Mouse (Mus musculus) gastrocnemius, postnatal 36 days (tissue): ENCODE results near the gene Cd200r2. TPM values are rescaled to one million over a fixed set of nuclear protein-coding genes. Genes with fewer than 3 reads are reported as not detected.
"Not testable (repeated sequence)": the region's sequence is repeated elsewhere in the genome, so short reads cannot be mapped to it uniquely, and the experiment has no call there.

Experiments used
- DNase-seq, 2 experiments: peaks; one replicate each; pipeline ENCODE4 v3.0.0; 2022
- intact Hi-C: fragments of 180-260 bp; cut with DNase I; formaldehyde crosslinking; loops from one replicate; pipeline ENCODE4 v1.15.1; 2025
- long read RNA-seq, 2 experiments: library from polyadenylated mRNA; stranded (forward); transcript quantifications; one replicate each; pipeline ENCODE4 v2.0.0; 2021
- total RNA-seq, 2 experiments: library from RNA; stranded (reverse); gene quantifications; 2 replicates each; pipeline ENCODE4 v1.2.3; 2021

Gene Cd200r2
- total RNA-seq: not detected
- long read RNA-seq, experiment 1: 0 reads
- long read RNA-seq, experiment 2: 0 reads

DNA sequence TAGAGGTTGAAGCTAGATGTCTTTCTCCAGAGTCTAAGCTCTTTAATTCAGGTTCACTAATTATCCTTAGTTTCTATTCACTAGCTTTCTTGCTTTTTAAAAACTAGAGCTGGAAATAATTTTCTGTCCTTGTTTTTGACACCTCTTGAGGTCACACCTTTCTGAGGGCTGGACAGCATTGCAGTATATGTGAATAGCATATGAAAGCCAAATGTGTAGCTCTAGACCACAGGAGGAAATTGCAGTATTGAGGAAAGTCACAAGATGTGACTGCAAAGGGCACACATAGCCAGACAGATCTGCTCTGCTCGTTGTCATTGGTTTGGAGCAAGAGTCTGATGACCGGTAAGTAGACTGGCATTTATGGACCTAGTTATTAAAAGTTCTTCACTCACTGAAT is at the start of gene Cd200r2:
Cd200r2 (plus strand) TSS at position 301 of the 400 bp plus-strand sequence.
- intact Hi-C loops: loop anchor here (5.0 kb wide), 1 partner anchor 54 kb away; the partner anchor contains the start of gene Cd200r4
- no peak for DNase-seq

DNA sequence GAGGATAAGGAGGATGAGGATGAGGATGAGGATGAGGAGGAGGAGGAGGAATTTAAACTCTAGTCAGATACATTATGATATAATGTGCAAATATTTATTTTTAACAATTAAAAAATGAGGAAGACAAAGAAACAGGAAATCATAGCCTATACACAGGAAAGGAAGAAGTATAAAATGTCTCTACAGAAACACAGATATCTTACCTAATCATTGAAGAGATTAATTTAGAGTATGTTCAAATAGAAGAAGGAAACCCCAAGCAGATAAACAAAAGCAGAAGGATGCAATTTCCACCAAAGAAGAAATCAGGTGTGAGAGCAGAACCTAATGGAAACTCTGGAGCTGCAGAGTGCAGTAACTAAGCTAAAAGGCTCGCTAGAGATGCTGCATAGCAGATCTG is 48.9 kb upstream of the Cd200r2 start:
- no peak for DNase-seq
- intact Hi-C loops: no loop called here

DNA sequence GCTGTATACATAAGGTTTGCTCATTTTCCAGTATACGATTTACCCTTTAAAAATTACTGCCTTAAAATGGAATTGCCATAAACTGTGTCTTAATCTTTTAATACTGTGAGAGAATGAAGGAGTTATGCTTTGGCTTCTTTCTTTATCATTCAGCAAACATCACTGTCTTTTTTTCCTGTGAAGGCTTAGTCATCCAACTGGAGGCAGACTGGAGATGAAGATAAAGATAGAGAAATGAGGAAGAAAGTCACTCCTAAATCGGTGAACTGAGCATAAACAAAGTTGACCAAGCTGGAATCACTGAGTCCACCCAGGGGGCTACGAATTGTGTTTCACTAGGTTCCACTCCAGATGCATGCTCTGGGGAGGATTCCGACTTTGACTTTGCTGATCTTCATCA is 46.4 kb upstream of the Cd200r2 start:
- intact Hi-C loops: no loop called here
- DNase-seq: no peak

DNA sequence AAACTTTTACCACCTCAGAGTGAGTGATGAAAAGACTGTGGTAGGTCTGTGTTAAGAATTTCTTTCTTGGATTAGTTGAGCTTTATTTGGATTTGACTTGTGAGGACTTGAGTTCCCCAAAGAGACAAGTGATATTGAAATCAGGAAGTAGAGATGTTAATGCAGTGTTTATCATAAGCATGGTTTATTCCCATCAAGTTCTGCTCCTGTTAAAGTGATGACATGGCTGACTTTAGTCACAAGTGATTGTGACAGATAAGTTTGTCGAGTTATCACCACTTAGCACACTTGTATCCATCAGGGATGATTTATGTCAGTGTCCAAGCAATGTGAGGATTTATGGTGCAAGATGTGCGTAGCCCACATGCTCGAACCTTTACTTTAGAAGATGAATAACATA is 34.6 kb upstream of the Cd200r2 start:
- intact Hi-C loops: no loop called here
- no peak for DNase-seq

DNA sequence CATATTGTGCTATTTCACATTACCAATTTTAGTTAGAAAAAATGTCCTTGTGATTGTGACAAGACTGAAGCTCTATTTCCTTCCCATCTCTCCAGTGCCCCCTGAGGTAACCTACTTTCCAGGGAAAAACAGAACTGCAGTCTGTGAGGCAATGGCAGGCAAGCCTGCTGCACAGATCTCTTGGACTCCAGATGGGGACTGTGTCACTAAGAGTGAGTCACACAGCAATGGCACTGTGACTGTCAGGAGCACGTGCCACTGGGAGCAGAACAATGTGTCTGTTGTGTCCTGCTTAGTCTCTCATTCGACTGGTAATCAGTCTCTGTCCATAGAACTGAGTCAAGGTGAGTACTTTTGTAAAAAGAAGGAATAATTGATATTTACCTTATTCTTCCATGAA is 33.7 kb upstream of the Cd200r2 start:
- intact Hi-C loops, DNase-seq: not testable (repeated sequence)

DNA sequence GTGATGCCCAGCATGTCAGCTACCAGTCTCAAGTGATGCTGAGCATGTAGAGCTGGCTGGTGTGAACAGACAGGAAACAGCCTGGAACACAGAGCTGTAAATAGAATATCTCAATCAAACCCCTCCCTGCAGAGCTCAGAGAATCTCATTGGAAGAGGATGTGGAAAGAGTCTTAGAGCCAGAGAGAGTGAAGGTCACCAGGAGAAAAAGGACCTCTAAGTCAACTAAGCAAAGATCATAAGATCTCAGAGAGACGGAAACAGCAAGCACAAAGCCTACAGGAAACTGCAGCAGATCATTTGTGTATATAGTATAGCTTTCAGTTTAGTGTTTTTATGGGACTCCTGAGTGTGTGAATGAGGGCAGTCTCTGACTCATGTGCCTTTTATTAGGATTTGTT is 8.3 kb downstream of the Cd200r2 start:
- DNase-seq: no peak
- intact Hi-C loops: no loop called here

DNA sequence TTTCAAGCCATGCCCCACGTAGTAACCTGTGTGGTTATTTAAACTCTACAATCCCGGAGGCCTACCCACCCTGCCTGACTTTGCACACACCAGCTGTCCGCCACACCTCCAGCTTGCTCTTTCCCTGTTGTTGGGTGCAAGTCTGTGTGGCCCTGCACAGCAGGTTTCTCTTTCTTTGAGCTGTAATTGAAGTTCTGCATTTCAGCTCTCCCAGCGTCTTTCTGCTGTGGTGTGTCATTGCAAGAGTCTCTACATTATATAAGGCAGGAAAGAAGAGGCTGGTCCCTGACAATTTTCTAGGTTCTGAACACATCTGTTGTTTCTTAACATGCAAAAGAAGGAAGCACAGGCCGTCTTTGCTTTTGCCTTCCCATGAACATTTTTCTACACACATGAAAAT is 9.7 kb downstream of the Cd200r2 start:
- intact Hi-C loops: no loop called here
- DNase-seq: no peak

DNA sequence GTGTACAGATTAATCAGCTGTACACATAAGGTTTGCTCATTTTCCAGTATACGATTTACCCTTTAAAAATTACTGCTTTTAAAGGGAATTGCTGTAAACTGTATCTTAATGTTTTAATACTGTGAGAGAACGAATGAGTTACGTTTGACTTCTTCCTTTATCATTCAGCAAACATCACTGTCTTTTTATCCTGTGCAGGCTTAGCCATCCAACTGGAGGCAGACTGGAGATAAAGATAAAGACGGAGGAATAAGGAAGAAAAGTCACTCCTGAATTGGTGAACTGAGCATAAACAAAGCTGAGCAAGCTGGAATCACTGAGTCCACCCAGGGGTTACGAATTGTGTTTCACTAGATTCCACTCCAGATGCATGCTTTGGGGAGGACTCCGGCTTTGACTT is 10.7 kb downstream of the Cd200r2 start:
- DNase-seq: no peak
- intact Hi-C loops: no loop called here

DNA sequence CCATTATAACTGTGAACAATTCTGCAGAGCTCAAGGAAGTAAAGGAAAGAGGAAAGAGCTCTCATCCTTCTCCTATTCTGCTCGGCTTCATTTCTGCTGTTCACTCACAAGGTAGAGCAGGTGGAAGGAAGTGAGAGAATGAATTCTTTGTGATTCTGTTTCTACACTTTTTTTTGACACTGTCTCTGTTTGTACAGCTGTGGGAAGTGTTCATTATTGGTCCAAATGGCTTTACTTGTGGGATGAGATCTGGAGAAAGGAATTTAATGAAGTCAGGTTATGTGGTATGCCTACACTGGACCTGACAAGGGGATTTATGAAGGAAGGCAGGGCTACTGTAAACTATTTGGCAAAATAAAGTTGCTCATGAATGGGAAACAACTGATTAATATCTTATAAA is 23.9 kb downstream of the Cd200r2 start:
- no peak for DNase-seq
- intact Hi-C loops: no loop called here

DNA sequence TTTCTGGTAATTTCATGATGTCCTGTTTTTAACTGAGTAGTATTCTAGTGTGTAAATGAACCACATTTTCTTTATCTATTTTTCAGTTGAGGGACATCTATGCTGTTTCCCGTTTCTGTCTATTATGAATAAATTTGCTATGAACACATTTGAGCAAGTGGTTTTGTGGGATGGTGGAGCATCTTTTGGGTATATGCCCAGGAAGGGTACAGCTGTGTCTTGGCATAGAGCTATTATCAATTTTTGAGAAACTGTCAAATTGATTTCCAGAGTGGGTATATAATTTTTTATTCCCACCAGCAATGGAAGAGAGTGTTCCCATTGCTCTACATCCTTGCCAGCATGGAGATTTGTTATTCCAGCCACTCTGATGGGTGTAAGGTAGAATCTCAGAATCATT is 65.1 kb downstream of the Cd200r2 start:
- no peak for DNase-seq
- intact Hi-C loops: no loop called here

DNA sequence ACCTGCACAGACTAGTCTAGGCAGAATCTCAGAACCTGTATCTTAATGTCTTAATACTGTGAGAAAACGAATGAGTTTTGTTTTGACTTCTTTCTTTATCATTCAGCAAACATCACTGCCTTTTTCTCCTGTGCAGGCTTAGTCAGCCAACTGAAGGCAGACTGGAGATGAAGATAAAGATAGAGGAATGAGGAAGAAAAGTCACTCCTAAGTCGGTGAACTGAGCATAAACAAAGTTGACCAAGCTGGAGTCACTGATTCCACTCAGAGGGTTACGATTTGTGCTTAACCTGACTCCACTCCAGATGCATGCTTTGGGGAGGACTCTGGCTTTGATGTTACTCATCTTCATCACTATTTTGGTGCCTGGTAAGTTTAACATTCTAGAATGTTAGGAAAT is 76.6 kb downstream of the Cd200r2 start, which contains the start of gene Cd200r3:
Cd200r3 (plus strand) TSS at position 211 of the 400 bp plus-strand sequence.
- intact Hi-C loops: no loop called here
- DNase-seq: no peak

DNA sequence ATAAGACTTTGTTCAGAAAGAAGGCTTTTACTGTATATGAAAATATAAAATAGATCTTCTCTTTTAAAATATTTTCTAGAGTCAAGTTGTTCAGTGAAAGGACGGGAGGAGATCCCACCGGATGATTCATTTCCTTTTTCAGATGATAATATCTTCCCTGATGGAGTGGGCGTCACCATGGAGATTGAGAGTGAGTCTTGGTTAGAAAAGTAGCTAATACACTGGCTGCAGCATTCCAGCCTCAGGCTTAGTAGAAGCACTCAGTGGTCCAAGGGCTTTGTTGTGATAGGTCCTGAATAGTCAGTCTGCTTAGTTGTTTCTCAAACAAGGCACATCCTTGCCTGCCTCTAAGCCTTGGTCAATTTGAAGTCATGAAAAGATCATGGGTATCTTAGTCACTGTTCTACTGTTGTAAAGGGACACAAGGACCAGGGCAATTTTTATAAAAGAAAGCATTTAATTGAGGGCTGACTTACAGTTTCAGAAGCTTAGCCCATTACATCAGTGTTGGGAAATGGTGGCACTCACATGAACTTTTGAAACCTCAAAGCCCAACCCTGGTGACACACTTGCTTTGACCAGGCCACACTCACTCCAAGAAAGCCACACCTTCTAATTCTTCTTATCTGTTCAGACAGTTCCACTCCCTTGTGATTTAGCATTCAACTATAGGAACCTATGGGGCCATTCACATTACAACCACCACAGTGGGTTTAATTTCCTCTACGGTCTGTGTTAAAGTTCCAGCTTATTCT is 84.6 kb downstream of the Cd200r2 start:
- DNase-seq: no peak
- intact Hi-C loops: no loop called here

DNA sequence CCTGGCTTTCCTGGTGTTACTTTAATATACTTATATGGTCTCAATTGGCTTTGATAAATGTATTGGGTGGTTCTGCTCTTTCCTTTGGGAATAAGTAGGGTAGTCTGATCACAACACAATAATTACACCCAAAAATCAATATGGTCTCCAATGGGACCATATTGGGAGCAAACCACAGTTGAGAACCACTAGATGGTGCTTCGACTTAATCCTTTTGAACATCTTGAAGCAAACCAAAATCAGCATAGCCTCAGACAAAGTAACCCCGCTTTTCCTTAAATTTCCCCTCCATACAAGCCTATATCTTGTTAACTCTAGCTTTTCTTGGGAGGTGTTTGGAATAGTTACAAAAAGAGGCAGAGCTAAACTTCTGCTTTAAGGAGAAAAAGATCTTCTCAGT is 95.4 kb downstream of the Cd200r2 start:
- intact Hi-C loops: no loop called here
- no peak for DNase-seq

DNA sequence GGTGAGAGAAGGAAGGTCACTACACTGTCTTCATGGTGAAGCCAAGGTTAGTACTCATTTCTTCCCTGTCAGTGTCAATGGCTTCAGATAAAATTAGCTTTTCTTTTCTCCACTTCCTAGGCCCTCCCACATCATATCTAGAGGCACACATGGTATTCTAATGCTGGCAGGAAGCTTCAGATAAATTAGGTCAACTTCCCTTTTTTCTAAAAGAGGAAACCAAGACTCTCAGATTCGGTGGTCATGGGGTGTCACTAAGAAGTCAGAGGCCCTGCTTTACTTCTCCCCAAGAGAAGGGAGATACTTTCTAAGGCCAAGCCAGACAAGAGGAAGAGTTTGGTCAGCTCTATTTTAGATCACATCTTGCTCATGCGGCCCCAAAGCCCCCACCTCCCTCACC is 95.9 kb downstream of the Cd200r2 start:
- intact Hi-C loops: no loop called here
- no peak for DNase-seq

DNA sequence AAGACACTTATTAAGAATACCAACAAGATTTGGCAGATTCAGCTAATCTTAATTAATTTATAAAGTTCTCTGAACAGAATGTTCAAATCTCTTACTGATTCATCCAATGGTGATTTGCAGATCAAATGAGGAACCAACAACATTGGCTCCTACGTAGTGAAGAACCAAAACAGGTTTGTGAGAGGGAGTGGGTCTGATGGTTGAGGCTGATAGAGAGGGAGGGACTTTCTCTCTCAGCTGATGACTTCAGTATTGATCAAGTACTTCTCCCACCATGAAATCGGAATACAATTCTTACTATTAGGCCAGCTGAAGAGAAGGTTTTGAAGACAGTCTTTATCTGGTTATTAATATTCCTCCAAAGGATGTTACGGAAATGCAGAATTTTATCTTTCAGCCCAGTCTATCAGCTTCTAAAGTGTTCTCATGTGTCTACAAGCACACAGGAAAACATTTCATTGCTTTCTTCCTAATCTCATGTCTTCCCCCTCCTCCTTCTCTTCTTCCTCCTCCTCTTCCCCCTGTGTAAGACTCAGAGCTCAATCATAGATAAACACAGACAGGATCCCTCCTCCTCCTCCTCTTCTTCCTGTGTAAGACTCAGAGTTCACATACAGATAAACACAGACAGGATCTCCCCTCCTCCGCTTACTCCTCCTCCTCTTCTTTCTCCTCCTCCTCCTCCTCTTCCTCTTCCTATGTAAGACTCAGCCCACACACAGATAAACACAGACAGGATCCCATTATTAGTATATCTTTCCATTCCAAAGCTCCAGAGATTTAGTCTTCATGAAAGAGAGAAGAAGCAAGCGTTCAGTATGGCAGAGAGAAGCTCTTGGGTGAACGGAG is 97.9 kb downstream of the Cd200r2 start:
- intact Hi-C loops: no loop called here
- no peak for DNase-seq

DNA sequence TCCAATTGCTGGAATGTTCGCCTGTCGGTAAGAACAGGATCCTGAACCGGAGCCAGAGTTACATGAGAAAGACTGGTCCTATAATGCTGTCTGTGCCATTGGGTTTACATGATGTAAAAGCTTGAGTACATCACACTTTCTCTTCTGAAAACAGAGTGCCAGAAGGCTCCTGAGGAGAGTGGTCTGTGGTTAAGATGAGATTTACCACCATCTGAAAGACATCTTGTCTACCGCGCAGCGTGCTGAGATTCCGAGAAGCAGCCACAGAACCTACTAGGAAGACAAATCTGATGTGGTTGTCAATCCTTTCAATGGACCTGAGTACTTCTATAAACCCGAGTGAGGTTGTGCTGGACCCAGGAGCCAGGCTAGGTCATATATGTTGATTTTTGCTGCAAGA is 98.5 kb downstream of the Cd200r2 start:
- DNase-seq: no peak
- intact Hi-C loops: no loop called here

Other genes with a start within 250 kb of the Cd200r2 start
- 1 to 10 TPM; 3.5 to 3.6 TPM for gene Nepro, start 142.8 kb upstream of the Cd200r2 start, total RNA-seq
- gene Gtpbp8, start 120.7 kb upstream of the Cd200r2 start, total RNA-seq: 10 to 100 TPM in 1 of 2 experiments, 1 to 10 TPM in 1; 8.0 to 11.1 TPM
- gene Cd200r1, start 101.4 kb upstream of the Cd200r2 start, total RNA-seq: under 1 TPM; 0.17 to 0.23 TPM
- not detected for gene Cd200r4, start 55.4 kb upstream of the Cd200r2 start, total RNA-seq
- gene Cd200r3, start 76.6 kb downstream of the Cd200r2 start, total RNA-seq: not detected
- gene Ccdc80, start 226.3 kb downstream of the Cd200r2 start, total RNA-seq: 10 to 100 TPM; 20.0 to 30.0 TPM